Mouse (Mus musculus) CH12.LX (cell line): ENCODE results near the gene Arl15. TPM values are rescaled to one million over a fixed set of nuclear protein-coding genes. Genes with fewer than 3 reads are reported as not detected.

Source experiments
- DNase-seq: peaks from one replicate; pipeline ENCODE4 v3.0.0-alpha.2; 2013; ENCODE audit errors: extremely low read depth
- H3K27ac ChIP-seq: 2 replicates; pipeline ENCODE4 v1.5.1; 2012; ENCODE audit warnings: low read depth, mild to moderate bottlenecking, control low read depth, moderate library complexity; ENCODE audit not compliant: insufficient read depth
- H3K27me3 ChIP-seq: replicated peaks from 2 replicates; pipeline ENCODE3; 2012; ENCODE audit warnings: inconsistent platforms
- H3K36me3 ChIP-seq, 2 experiments: replicated peaks in 1 of 2; 2 replicates each; pipeline versions ENCODE3 to v1.6.1; 2012; ENCODE audit warnings: inconsistent platforms in 1 of 2, low read length in 1 of 2, mild to moderate bottlenecking in 1 of 2, mixed read lengths in 1 of 2, moderate library complexity in 1 of 2; ENCODE audit not compliant: control insufficient read depth in 1 of 2, insufficient read depth in 1 of 2
- H3K4me1 ChIP-seq, 2 experiments: 2 replicates each; pipeline ENCODE4 v1.6.1; 2012; ENCODE audit warnings: inconsistent platforms in 1 of 2, moderate library complexity in 1 of 2; ENCODE audit not compliant: insufficient read depth in 2 of 2, control insufficient read depth in 1 of 2
- H3K4me2 ChIP-seq: 2 replicates; pipeline ENCODE4 v1.6.1; 2012; ENCODE audit warnings: low read depth, mild to moderate bottlenecking, control low read depth; ENCODE audit not compliant: poor library complexity, insufficient read depth, severe bottlenecking
- H3K4me3 ChIP-seq, 3 experiments: fragments of 150-350 bp in 1 of 3; sonication (generic) in 1 of 3; replicated peaks in 1 of 3; 2 replicates each; pipeline versions ENCODE3 to v1.5.1; 2011 to 2012; ENCODE audit warnings: low read depth in 2 of 3, low read length in 2 of 3, mild to moderate bottlenecking in 2 of 3, moderate library complexity in 2 of 3, control low read depth in 1 of 3, improper control_type of control experiment in 1 of 3, inconsistent platforms in 1 of 3, mixed read lengths in 1 of 3; ENCODE audit not compliant: poor library complexity in 1 of 3
- H3K79me2 ChIP-seq: replicated peaks from 2 replicates; pipeline ENCODE4 v1.6.1; 2012; ENCODE audit warnings: mild to moderate bottlenecking, moderate library complexity; ENCODE audit not compliant: control insufficient read depth, poor library complexity, insufficient read depth, severe bottlenecking; ENCODE audit errors: extremely low read depth
- H3K9ac ChIP-seq: 2 replicates; pipeline ENCODE4 v1.6.1; 2012; ENCODE audit warnings: low read depth, mild to moderate bottlenecking, control low read depth, moderate library complexity; ENCODE audit not compliant: insufficient read depth
- H3K9me3 ChIP-seq: replicated peaks from 2 replicates; pipeline ENCODE3; 2012; ENCODE audit warnings: low read length, inconsistent platforms, mixed read lengths
- CHD1 ChIP-seq: IDR thresholded peaks from 2 replicates; pipeline ENCODE4 v1.6.1; 2012; ENCODE audit warnings: low read depth, low read length, improper control_type of control experiment, inconsistent platforms
- CHD2 ChIP-seq: IDR thresholded peaks from 2 replicates; pipeline ENCODE4 v1.6.1; 2011; ENCODE audit warnings: low read length, improper control_type of control experiment
- ELF1 ChIP-seq: IDR thresholded peaks from 2 replicates; pipeline ENCODE4 v1.6.1; 2014; ENCODE audit warnings: low read depth, mild to moderate bottlenecking, inconsistent platforms, low read length, improper control_type of control experiment
- IRF4 ChIP-seq: IDR thresholded peaks from 2 replicates; pipeline ENCODE4 v1.6.1; 2014; ENCODE audit warnings: low read depth, mild to moderate bottlenecking, inconsistent platforms, low read length, improper control_type of control experiment
- JUN ChIP-seq: IDR thresholded peaks from 2 replicates; pipeline ENCODE4 v1.6.1; 2011; ENCODE audit warnings: low read depth, mild to moderate bottlenecking, low read length, improper control_type of control experiment, moderate library complexity; ENCODE audit not compliant: insufficient read depth
- JUND ChIP-seq: conservative IDR thresholded peaks from 2 replicates; pipeline ENCODE4 v1.6.1; 2011; ENCODE audit warnings: low read depth, low read length, improper control_type of control experiment
- MAFK ChIP-seq: IDR thresholded peaks from 2 replicates; pipeline ENCODE4 v1.6.1; 2011; ENCODE audit warnings: low read length, improper control_type of control experiment; ENCODE audit not compliant: insufficient replicate concordance
- MAZ ChIP-seq: IDR thresholded peaks from 2 replicates; pipeline ENCODE4 v1.6.1; 2012; ENCODE audit warnings: low read depth, mild to moderate bottlenecking, inconsistent platforms, low read length, improper control_type of control experiment, moderate library complexity
- MEF2A ChIP-seq: IDR thresholded peaks from 2 replicates; pipeline ENCODE4 v1.6.1; 2014; ENCODE audit warnings: low read depth, mild to moderate bottlenecking, inconsistent platforms, low read length, improper control_type of control experiment, borderline replicate concordance
- MYC ChIP-seq: IDR thresholded peaks from 2 replicates; pipeline ENCODE4 v1.6.1; 2011; ENCODE audit warnings: low read depth, mild to moderate bottlenecking, improper control_type of control experiment, low read length
- NELFE ChIP-seq: IDR thresholded peaks from 2 replicates; pipeline ENCODE4 v1.6.1; 2011; ENCODE audit warnings: low read depth, low read length, improper control_type of control experiment
- NRF1 ChIP-seq: IDR thresholded peaks from 2 replicates; pipeline ENCODE4 v1.6.1; 2014; ENCODE audit warnings: low read depth, mild to moderate bottlenecking, inconsistent platforms, low read length, improper control_type of control experiment, moderate library complexity
- PAX5 ChIP-seq: IDR thresholded peaks from 2 replicates; pipeline ENCODE4 v1.6.1; 2012; ENCODE audit warnings: low read length, inconsistent platforms, mixed read lengths
- RAD21 ChIP-seq: IDR thresholded peaks from 2 replicates; pipeline ENCODE4 v1.6.1; 2011; ENCODE audit warnings: low read depth, mild to moderate bottlenecking, low read length, improper control_type of control experiment, moderate library complexity
- RCOR1 ChIP-seq: conservative IDR thresholded peaks from 2 replicates; pipeline ENCODE4 v1.6.1; 2012; ENCODE audit warnings: low read depth, mild to moderate bottlenecking, inconsistent platforms, low read length, improper control_type of control experiment
- SMC3 ChIP-seq: IDR thresholded peaks from 2 replicates; pipeline ENCODE4 v1.6.1; 2011; ENCODE audit warnings: low read depth, low read length, improper control_type of control experiment
- TBP ChIP-seq: conservative IDR thresholded peaks from 2 replicates; pipeline ENCODE4 v1.6.1; 2011; ENCODE audit warnings: low read depth, low read length, improper control_type of control experiment
- TCF12 ChIP-seq: IDR thresholded peaks from 2 replicates; pipeline ENCODE4 v1.6.1; 2014; ENCODE audit warnings: low read depth, mild to moderate bottlenecking, inconsistent platforms, low read length, improper control_type of control experiment
- ZKSCAN1 ChIP-seq: IDR thresholded peaks from 2 replicates; pipeline ENCODE4 v1.6.1; 2012; ENCODE audit warnings: low read depth, inconsistent platforms, low read length, improper control_type of control experiment, borderline replicate concordance
- ZMIZ1 ChIP-seq: IDR thresholded peaks from 2 replicates; pipeline ENCODE4 v1.6.1; 2012; ENCODE audit warnings: low read depth, mild to moderate bottlenecking, inconsistent platforms, low read length, improper control_type of control experiment
- ZNF384 ChIP-seq: IDR thresholded peaks from 2 replicates; pipeline ENCODE4 v1.6.1; 2012; ENCODE audit warnings: low read depth, low read length, improper control_type of control experiment, inconsistent platforms
- dilution Hi-C: fragments of 300-500 bp; cut with MboI; formaldehyde crosslinking; loops from 2 replicates; pipeline ENCODE4 v1.14.3; 2020; ENCODE audit warnings: low sequenced_read_pairs; ENCODE audit not compliant: extremely low pct_unique_long_range_greater_than_20kb, extremely low pct_ligation_motif_present
- in situ Hi-C: fragments of 300-500 bp; cut with MboI; formaldehyde crosslinking; loops from 3 replicates; pipeline ENCODE4 v1.14.3; 2019; ENCODE audit warnings: low sequenced_read_pairs, low pct_ligation_motif_present, low pct_unique_long_range_greater_than_20kb, mixed read lengths
- polyA plus RNA-seq: library from polyadenylated mRNA; unstranded; fragments of >175 nt; gene quantifications from 2 replicates; pipeline ENCODE4 v1.2.1, GENCODE M21; 2012; ENCODE audit warnings: low read depth; ENCODE audit not compliant: insufficient read length
- total RNA-seq, 2 experiments: library from RNA; depleted of rRNA; stranded (reverse); fragments of 300-350 nt in 1 of 2; fragments of >200 nt in 1 of 2; gene quantifications; 2 replicates each; pipeline ENCODE4 v1.2.3; 2012 to 2014

The Arl15 gene
- total and polyA plus RNA-seq, 3 experiments: 2.2 to 5.2 (median 4.8) TPM

DNA sequence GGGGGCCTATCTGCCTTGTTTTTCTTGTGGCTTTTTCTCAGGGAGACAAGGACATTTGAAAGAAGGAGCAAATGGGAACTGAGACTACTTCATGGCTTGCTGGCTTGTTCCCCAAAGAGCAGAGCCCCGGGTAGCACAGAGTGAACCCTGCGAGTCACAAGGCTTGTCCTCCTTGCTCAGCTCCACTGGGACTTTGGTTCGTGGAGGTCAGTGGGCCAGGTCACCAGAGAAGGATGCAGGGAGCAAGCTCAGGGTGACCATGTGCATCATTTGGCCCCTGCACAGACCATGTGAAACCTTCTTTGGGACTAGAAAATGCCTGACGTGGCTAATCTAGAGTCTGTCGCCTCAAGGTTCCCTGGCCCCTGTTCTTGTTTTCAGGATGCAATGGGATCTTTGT lies 155.4 kb downstream of the Arl15 start:
- Histone ChIP-seq H3K4me3 (no peak overlapping the region), H3K9me3 (no peaks in the 10 kb centered on the region), H3K27me3 (no peaks in the 10 kb centered on the region), H3K79me2 (no peaks in the 10 kb centered on the region), H3K4me2 (no peak overlapping the region), H3K36me3 (peaks cover 0 to 3% of the 10 kb centered on the region in 2 experiments), H3K9ac (no peak overlapping the region), H3K4me1 (peaks cover 0 to 6% of the 10 kb centered on the region in 2 experiments; a peak in 1 of 4 replicates), H3K27ac (no peak overlapping the region)
- DNase-seq: no peak
- in situ Hi-C loops: no loop called here
- no peak for TF ChIP-seq NELFE
- dilution Hi-C loops: no loop called here

DNA sequence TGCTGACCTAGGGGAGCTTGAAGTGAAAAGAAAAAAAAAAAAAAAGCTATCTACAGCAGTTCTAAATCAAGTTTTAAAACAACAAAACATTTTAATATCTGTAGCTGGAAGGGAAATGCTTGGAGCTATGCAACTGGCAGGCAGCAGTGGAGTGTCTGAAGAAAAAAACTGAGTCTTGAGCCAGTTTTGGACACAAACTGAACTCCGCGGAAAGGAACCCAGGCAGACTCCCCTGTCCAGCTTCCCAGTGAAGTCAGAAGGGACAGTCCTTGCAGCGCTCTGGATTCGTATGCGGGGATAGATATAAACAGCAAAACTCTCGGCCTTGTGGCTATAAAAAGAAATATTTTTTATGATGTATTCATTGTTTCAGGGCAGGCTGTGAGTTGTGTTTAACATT lies 155.8 kb downstream of the Arl15 start:
- Histone ChIP-seq H3K4me3 (no peak overlapping the region), H3K79me2 (no peaks in the 10 kb centered on the region), H3K4me2 (no peak overlapping the region), H3K9me3 (no peaks in the 10 kb centered on the region), H3K4me1 (peaks cover 0 to 6% of the 10 kb centered on the region in 2 experiments; a peak in 1 of 4 replicates), H3K27me3 (no peaks in the 10 kb centered on the region), H3K36me3 (peaks cover 0 to 3% of the 10 kb centered on the region in 2 experiments), H3K9ac (no peak overlapping the region), H3K27ac (no peak overlapping the region)
- DNase-seq: no peak
- in situ Hi-C loops: no loop called here
- dilution Hi-C loops: no loop called here
- TF ChIP-seq ZNF384 (no peak), MAFK (no peak), NRF1 (no peak)

DNA sequence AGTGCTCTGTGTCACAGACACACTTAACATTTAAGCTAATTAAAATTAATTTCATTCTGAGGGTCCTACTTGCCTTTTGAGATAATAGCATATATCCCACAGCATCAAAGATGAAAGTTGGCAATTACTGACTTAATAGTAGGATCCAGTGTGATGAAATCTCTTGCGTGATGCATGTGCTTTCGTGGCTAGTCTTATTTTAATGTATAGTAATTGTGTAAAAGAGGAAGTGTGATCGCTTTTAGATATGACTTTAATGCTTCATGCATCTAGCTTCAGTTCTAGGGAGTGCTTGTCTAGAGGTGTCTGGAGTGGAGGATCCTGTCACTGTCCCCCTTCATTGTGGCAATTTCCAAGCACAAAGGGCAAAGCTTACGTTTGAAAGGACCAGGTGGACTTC lies 163.1 kb downstream of the Arl15 start:
- TF ChIP-seq ZKSCAN1 (no peak), PAX5 (no peak), RAD21 (no peak), CHD2 (no peak), MYC (no peak), RCOR1 (no peak), ELF1 (no peak), IRF4 (no peak), NELFE (no peak), MAZ (no peak), ZMIZ1 (no peak), TCF12 (no peak), TBP (no peak), CHD1 (no peak), JUND (no peak), MEF2A (no peak), SMC3 (no peak), JUN (no peak)
- Histone ChIP-seq H3K27ac (no peak overlapping the region), H3K4me3 (no peak overlapping the region), H3K4me1 (no peaks in the 10 kb centered on the region), H3K27me3 (no peaks in the 10 kb centered on the region), H3K4me2 (no peak overlapping the region), H3K36me3 (no peaks in the 10 kb centered on the region), H3K9ac (no peak overlapping the region), H3K79me2 (no peaks in the 10 kb centered on the region), H3K9me3 (no peaks in the 10 kb centered on the region)
- DNase-seq: no peak
- dilution Hi-C loops: no loop called here
- in situ Hi-C loops: no loop called here
